Mouse (Mus musculus): Measurements from ENCODE around the gene Ndufa11.

DNA sequence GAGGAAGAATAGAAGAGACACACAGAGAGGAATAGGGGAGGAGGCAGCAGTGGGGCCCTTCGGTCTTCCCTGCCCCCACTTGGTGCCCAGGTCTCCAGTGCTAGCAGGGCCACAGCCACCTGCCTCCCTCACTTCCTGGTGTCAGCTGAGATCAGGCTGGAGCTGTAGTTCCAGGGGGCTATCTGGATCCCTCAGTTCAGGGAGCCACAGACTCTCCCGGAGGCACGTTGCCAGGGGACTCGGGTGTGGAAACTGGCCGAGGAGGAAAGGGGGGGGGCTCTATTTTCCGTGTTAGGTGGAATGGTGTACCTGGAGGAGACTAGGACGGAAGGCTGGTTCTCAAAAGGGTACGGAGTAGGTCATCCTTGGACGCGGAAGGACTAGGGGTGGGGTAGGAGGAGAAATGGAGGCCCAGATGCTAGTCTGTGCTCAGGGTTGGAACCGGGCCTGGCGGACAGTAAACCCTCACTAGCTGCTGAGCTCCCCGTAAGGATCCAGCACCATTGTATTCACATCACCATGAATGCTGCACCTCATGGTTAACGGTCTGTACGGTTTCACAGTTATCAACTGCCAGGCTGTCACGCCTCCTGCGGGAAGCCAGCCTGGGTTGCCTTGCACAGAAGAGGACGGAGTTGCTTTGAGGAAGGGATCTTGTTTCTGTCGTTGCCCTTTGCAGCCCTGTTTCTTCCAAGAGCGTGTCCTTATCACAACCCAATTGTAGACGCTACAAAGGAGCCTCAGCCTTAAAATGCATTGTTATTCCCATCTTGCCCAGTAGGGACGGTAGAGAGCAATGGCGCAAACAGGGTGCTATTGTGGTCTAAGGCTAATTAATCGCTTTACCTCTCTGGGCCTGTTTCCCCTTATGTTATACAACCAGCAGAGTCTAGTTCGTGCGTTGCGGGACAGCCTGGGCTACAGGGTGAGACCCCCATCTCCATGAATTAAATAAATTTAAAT, 45.5 kb downstream of the Ndufa11 start:
- TF ChIP-seq GATA1 (IDR thresholded peaks at IDR 0.05; ENCODE audit: low read length) (peak; percentile 60), TAL1 (IDR thresholded peaks at IDR 0.05; ENCODE audit: low read length) (no peak)

All from erythroblast, embryonic 14.5 days (primary cell).